39 mouse cellular contexts compared by ENCODE assay signal in the genomic region with DNA sequence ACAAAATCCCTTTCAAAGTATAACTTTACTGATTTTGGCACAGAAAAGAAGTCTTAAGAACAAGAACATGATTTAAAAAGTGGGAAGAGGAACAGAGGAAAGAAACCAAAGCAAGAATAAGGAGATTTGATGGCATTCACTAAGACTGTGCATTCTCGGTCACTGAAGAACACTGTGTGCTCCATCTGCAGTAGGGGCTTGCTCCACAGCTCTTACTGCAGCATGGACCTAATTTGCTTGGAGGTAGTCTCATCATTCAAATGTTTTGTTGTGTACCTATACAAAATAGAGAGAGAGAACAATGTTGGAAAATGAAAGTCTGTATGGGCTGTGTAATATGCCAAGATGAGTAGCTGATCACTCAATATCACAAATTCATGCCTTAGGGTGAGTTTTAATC. TPM values are rescaled to one million over a fixed set of nuclear protein-coding genes. Genes with fewer than 3 reads are reported as not detected.
"Had no signal": no experiment of that assay in that cellular context is flagged by ENCODE, and none has a peak within 500 bp of the region (broad histone marks: within the 10 kb centered on the region; RNA-seq: fewer than 3 reads in every experiment).

No protein-coding gene starts in this region.

- H3K9ac ChIP-seq: heart, embryonic 12.5 days; heart, embryonic 13.5 days; heart, embryonic 15.5 days; hindbrain, embryonic 12.5 days; hindbrain, embryonic 13.5 days; hindbrain, embryonic 14.5 days; hindbrain, embryonic 15.5 days; intestine, embryonic 15.5 days; kidney, embryonic 15.5 days had no signal

- H3K4me1 ChIP-seq: heart, embryonic 10.5 days; heart, embryonic 15.5 days; hindbrain, embryonic 10.5 days; hindbrain, embryonic 12.5 days; hindbrain, embryonic 13.5 days; hindbrain, embryonic 15.5 days; intestine, embryonic 15.5 days; kidney, embryonic 15.5 days had no signal

- H3K4me2 ChIP-seq: heart, embryonic 11.5 days; heart, embryonic 12.5 days; heart, embryonic 13.5 days; heart, embryonic 15.5 days; hindbrain, embryonic 12.5 days; hindbrain, embryonic 13.5 days; hindbrain, embryonic 14.5 days; hindbrain, embryonic 15.5 days; intestine, embryonic 15.5 days; kidney, embryonic 15.5 days had no signal

- DNase-seq: heart, adult 2 months; heart, postnatal 10 days; heart, postnatal 14 days; heart, postnatal 36 days; heart, postnatal 4 days; kidney, adult 11 months; kidney, adult 18-20 months; kidney, adult 2 months; kidney, adult 8-10 months; kidney, adult 9 months; kidney, postnatal 10 days; kidney, postnatal 14 days; kidney, postnatal 25 days; kidney, postnatal 36 days; kidney, postnatal 4 days; layer of hippocampus, adult 9-11 months had no signal

- H3K9me3 ChIP-seq: heart, embryonic 10.5 days; heart, embryonic 12.5 days; heart, embryonic 13.5 days; heart, embryonic 15.5 days; hindbrain, embryonic 10.5 days; hindbrain, embryonic 12.5 days; hindbrain, embryonic 13.5 days; hindbrain, embryonic 15.5 days; intestine, embryonic 15.5 days; kidney, embryonic 15.5 days had no signal

- H3K27me3 ChIP-seq: heart, embryonic 12.5 days; heart, embryonic 13.5 days; heart, embryonic 15.5 days; hindbrain, embryonic 12.5 days; hindbrain, embryonic 13.5 days; hindbrain, embryonic 15.5 days; intestine, embryonic 15.5 days; kidney, embryonic 15.5 days had no signal

- ATAC-seq: hindbrain, embryonic 16.5 days; hindbrain, postnatal 0 days; inflammation-experienced regulatory T-cells, adult 6 months; intestine, embryonic 15.5 days; intestine, embryonic 16.5 days; intestine, postnatal 0 days had no signal

- H3K27ac ChIP-seq: heart, adult 2 months; heart, embryonic 10.5 days; heart, embryonic 13.5 days; heart, embryonic 15.5 days; hindbrain, embryonic 10.5 days; hindbrain, embryonic 12.5 days; hindbrain, embryonic 13.5 days; hindbrain, embryonic 14.5 days; hindbrain, embryonic 15.5 days; hindbrain, postnatal 0 days; intestine, embryonic 15.5 days; kidney, embryonic 15.5 days; kidney, postnatal 0 days; layer of hippocampus, adult 2 months had no signal

- H3K4me3 ChIP-seq: heart, adult 2 months; heart, embryonic 10.5 days; heart, embryonic 12.5 days; heart, embryonic 13.5 days; heart, embryonic 15.5 days; hindbrain, embryonic 10.5 days; hindbrain, embryonic 12.5 days; hindbrain, embryonic 13.5 days; hindbrain, embryonic 15.5 days; intestine, embryonic 15.5 days; kidney, embryonic 15.5 days; layer of hippocampus, adult 2 months had no signal

RNA-seq across cellular contexts. Expression of a gene that starts 19.3 kb away (rescaled TPM):
- polyA plus RNA-seq: heart, embryonic 10.5 days; heart, embryonic 11.5 days; heart, embryonic 12.5 days; heart, embryonic 13.5 days; heart, embryonic 14.5 days; heart, embryonic 15.5 days; heart, postnatal 0 days; hindbrain, embryonic 10.5 days; hindbrain, embryonic 11.5 days; hindbrain, embryonic 12.5 days; hindbrain, embryonic 13.5 days; hindbrain, embryonic 14.5 days; hindbrain, embryonic 15.5 days; hindbrain, postnatal 0 days had no signal

RNA-seq across cellular contexts. Expression of a gene that starts 53.0 kb away (rescaled TPM):
- polyA plus RNA-seq: heart, adult 2 months; heart, embryonic 10.5 days; heart, embryonic 11.5 days; heart, embryonic 12.5 days; heart, embryonic 13.5 days; heart, embryonic 14.5 days; heart, embryonic 15.5 days; heart, embryonic 16.5 days; heart, postnatal 0 days; hindbrain, embryonic 10.5 days; hindbrain, embryonic 11.5 days; hindbrain, embryonic 12.5 days; hindbrain, embryonic 13.5 days; hindbrain, embryonic 14.5 days; hindbrain, embryonic 15.5 days; hindbrain, embryonic 16.5 days; hindbrain, postnatal 0 days; inflammation-experienced regulatory T-cells, adult 6 months; intestine, embryonic 15.5 days had no signal
